ENCODE assay signal across 8 mouse cellular contexts in the genomic region with DNA sequence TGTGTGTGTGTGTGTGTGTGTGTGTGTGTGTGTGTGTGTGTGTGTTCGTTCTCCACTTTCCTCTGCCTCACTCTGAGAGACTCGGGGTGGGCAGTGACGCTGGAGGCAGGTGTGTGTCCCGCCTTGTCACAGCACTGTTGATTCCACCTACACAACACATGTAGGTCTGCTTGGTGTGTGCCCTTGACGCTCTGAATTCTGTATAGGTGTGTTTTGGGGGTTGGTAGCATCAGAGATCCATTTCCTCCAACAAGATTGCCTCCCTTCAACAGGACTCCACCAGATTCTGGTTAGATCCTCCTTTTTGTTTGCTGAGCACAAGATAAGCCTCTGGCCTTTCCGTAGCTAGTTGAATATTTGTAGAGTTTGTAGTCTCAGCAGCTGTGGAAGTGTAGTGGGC.
A peak's percentile ranks its signal among the peaks of the same experiment; 100 is the strongest.
DNase-seq lines count a peak whose midpoint lies in the region; ATAC-seq and TF ChIP-seq lines count a peak whose summit lies in the region.

No protein-coding gene starts in this region.

- no peak for TF ChIP-seq EP300 in heart, adult 2 months (IDR thresholded peaks at IDR 0.05; ENCODE audit: insufficient read depth, low read depth, low read length)

- H3K4me3 ChIP-seq in heart, adult 2 months, result peak overlapping the region; percentile 26; the same call in 1 of the 2 replicates
- H3K4me3 ChIP-seq in midbrain, postnatal 0 days (ENCODE audit: low read depth, low read length), result peak overlapping the region; percentile 54; the same call in 1 of the 2 replicates
- H3K4me3 ChIP-seq in midbrain, embryonic 11.5 days (ENCODE audit: low read depth, low read length), result no peak overlapping the region
- H3K4me3 ChIP-seq in stomach, embryonic 14.5 days (ENCODE audit: low read depth, low read length), result peak overlapping the region; percentile 48

- no peak for TF ChIP-seq POLR2A in heart, adult 2 months (IDR thresholded peaks at IDR 0.05; ENCODE audit: insufficient read depth, low read depth, low read length)

- 52% methylated on average over 6 of the region's 6 CpGs for WGBS in heart, adult 2 months
- WGBS in midbrain, postnatal 0 days, result 65% methylated on average over 6 of the region's 6 CpGs
- WGBS in midbrain, embryonic 11.5 days, result 68% methylated on average over 6 of the region's 6 CpGs
- 62% methylated on average over 6 of the region's 6 CpGs for whole genome bisulfite sequencing in stomach, embryonic 14.5 days

- intact Hi-C loops in heart, adult 2 months (cut with DNase I), result loop anchor here (2.0 to 5.0 kb wide), 2 partner anchors 76 to 90 kb away; no protein-coding TSS in a partner anchor

- H3K9ac ChIP-seq in heart, adult 2 months (ENCODE audit: low read depth, low read length), result peak overlapping the region; percentile 67
- no peak overlapping the region for H3K9ac ChIP-seq in midbrain, postnatal 0 days (replicated peaks; ENCODE audit: low read length, poor library complexity, severe bottlenecking)
- no peak overlapping the region for H3K9ac ChIP-seq in midbrain, embryonic 11.5 days (ENCODE audit: low read length)
- no peak overlapping the region for H3K9ac ChIP-seq in stomach, embryonic 14.5 days (replicated peaks; ENCODE audit: low read depth, low read length)

- H3K4me1 ChIP-seq in heart, adult 2 months (ENCODE audit: control insufficient read depth, insufficient read depth, low read length), result peaks cover 12% of the 10 kb centered on the region
- H3K4me1 ChIP-seq in midbrain, postnatal 0 days (ENCODE audit: insufficient read depth, low read length), result no peaks in the 10 kb centered on the region
- peaks cover 3% of the 10 kb centered on the region for H3K4me1 ChIP-seq in midbrain, embryonic 11.5 days (ENCODE audit: control insufficient read depth, insufficient read depth, low read length)
- 0 out of 2 replicates have a peak, but pooled peaks cover 6% of the 10 kb centered on the region for H3K4me1 ChIP-seq in stomach, embryonic 14.5 days (ENCODE audit: control insufficient read depth, insufficient read depth, low read length)

- TF ChIP-seq CTCF in heart, adult 2 months (IDR thresholded peaks at IDR 0.05), result no peak
- no peak for TF ChIP-seq CTCF in midbrain, postnatal 0 days (IDR thresholded peaks at IDR 0.05)

- no peaks in the 10 kb centered on the region for H3K9me3 ChIP-seq in midbrain, postnatal 0 days (ENCODE audit: low read length)
- no peaks in the 10 kb centered on the region for H3K9me3 ChIP-seq in midbrain, embryonic 11.5 days (ENCODE audit: control insufficient read depth, low read length)
- H3K9me3 ChIP-seq in stomach, embryonic 14.5 days (ENCODE audit: control insufficient read depth, low read depth, low read length), result no peaks in the 10 kb centered on the region

- H3K27ac ChIP-seq in heart, adult 2 months, result peak overlapping the region; percentile 15; the same call in 1 of the 2 replicates
- no peak overlapping the region for H3K27ac ChIP-seq in midbrain, postnatal 0 days (ENCODE audit: low read depth, low read length)
- no peak overlapping the region for H3K27ac ChIP-seq in midbrain, embryonic 11.5 days (ENCODE audit: low read depth, low read length)
- H3K27ac ChIP-seq in stomach, embryonic 14.5 days (ENCODE audit: low read length), result peak overlapping the region; percentile 15; the same call in 1 of the 2 replicates

- H3K79me2 ChIP-seq in heart, adult 2 months (replicated peaks; ENCODE audit: control insufficient read depth, insufficient read depth, low read length), result peaks cover 4% of the 10 kb centered on the region; the same call in 1 of the 2 replicates

- H3K4me2 ChIP-seq in midbrain, postnatal 0 days (ENCODE audit: low read depth, low read length, poor library complexity, severe bottlenecking), result peak overlapping the region; percentile 87
- no peak overlapping the region for H3K4me2 ChIP-seq in midbrain, embryonic 11.5 days
- H3K4me2 ChIP-seq in stomach, embryonic 14.5 days (replicated peaks; ENCODE audit: low read depth, low read length), result peak overlapping the region; percentile 94

- DNase-seq in heart, adult 2 months, result no peak
- no peak for DNase-seq in heart, adult 9 months (ENCODE audit: low spot score in 2 of 2)
- DNase-seq in midbrain, postnatal 0 days (ENCODE audit: low spot score), result no peak
- DNase-seq in midbrain, embryonic 11.5 days (ENCODE audit: low spot score, missing footprints), result no peak
- DNase-seq in induced T-regulatory cell, adult 2 months (ENCODE audit: low read depth), result peak; percentile 73
- no peak for DNase-seq in layer of hippocampus, adult 9-11 months
- DNase-seq in layer of hippocampus, postnatal 10 days (ENCODE audit: low spot score in 2 of 2), result no peak

- H3K36me3 ChIP-seq in heart, adult 2 months (ENCODE audit: control insufficient read depth, insufficient read depth, low read length), result peaks cover 13% of the 10 kb centered on the region
- H3K36me3 ChIP-seq in midbrain, postnatal 0 days (ENCODE audit: insufficient read depth, low read length), result no peaks in the 10 kb centered on the region
- no peaks in the 10 kb centered on the region for H3K36me3 ChIP-seq in midbrain, embryonic 11.5 days (ENCODE audit: control insufficient read depth, insufficient read depth, low read length)
- no peaks in the 10 kb centered on the region for H3K36me3 ChIP-seq in stomach, embryonic 14.5 days (ENCODE audit: control insufficient read depth, insufficient read depth, low read length)

- no peaks in the 10 kb centered on the region for H3K27me3 ChIP-seq in heart, adult 2 months (ENCODE audit: control insufficient read depth, insufficient read depth, low read length)
- H3K27me3 ChIP-seq in midbrain, postnatal 0 days (ENCODE audit: insufficient read depth, low read length), result no peaks in the 10 kb centered on the region
- H3K27me3 ChIP-seq in midbrain, embryonic 11.5 days (ENCODE audit: control insufficient read depth, insufficient read depth, low read length), result peaks cover 24% of the 10 kb centered on the region
- 0 out of 2 replicates have a peak, but pooled peaks cover 3% of the 10 kb centered on the region for H3K27me3 ChIP-seq in stomach, embryonic 14.5 days (ENCODE audit: control insufficient read depth, insufficient read depth, low read length)

- no peak for ATAC-seq in midbrain, postnatal 0 days (ENCODE audit: low FRiP score)
- no peak for ATAC-seq in midbrain, embryonic 11.5 days (ENCODE audit: low FRiP score)
- ATAC-seq in stomach, embryonic 14.5 days (ENCODE audit: insufficient number of reproducible peaks, insufficient read depth, low FRiP score, low read depth), result no peak

Comparison
In these comparisons a context has a peak if more than half of its experiments do, and no peak if none do; other contexts are left out.
1. H3K27ac ChIP-seq: peak in heart, adult 2 months (single experiment) and stomach, embryonic 14.5 days (single experiment); none in midbrain, postnatal 0 days (single experiment) and midbrain, embryonic 11.5 days (single experiment).